Mouse (Mus musculus): Measurements from ENCODE around the gene St6galnac1. TPM values are rescaled to one million over a fixed set of nuclear protein-coding genes. Genes with fewer than 3 reads are reported as not detected.

The St6galnac1 gene
- polyA plus RNA-seq, 1 experiment from 2014 or later = not detected

DNA sequence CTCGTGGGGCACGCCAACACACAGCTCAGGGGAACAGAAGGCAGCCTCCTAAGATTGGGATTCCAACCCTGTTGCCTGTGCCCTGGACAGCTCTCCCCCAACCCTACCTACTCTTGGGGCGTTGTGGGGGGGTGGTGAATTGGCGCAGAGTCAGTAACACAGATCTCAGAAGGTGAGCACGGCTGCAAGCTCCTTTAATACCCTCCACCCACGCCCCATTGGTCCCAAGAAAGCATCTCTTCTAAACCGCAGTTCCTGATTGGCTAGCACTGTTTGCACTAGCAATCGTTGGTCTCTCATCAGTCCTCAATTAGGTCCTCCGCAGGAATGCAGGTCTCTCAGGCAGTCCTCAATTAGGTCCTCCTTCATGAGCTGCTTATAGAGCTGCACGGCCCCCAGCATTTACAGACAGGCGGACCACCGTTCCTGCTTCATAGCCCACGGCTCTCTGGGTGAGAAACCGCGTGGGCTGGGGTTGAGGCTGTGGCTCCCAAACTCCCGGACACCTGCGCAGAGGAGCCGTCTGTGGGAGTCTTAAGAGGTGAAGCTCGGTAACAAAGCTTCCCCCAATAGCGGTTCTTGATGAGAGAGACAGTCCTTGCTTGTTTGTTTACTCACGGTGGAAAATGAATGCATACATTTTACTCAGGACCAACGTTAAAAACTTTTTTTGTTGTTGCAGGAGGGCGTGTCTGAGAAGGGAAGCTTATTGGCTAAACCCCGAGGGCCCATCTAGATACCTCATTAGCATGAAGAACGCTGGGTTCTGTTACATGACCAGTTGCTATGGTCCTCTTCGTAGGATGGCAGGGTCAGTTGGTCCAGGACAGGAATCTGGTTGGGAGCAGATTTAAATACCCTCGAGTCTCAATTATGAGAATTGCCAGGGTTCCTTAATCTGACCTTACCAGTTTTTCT, 50.0 kb downstream of the St6galnac1 start:
- no peak overlapping the region for H3K9ac ChIP-seq (ENCODE audit: low read depth, low read length)
- no peak overlapping the region for H3K27ac ChIP-seq (ENCODE audit: low read depth, low read length)
- no peaks in the 10 kb centered on the region for H3K36me3 ChIP-seq (ENCODE audit: control insufficient read depth, insufficient read depth, low read length)
- ATAC-seq (replicated peaks; ENCODE audit: low FRiP score) = no peak
- H3K4me3 ChIP-seq (ENCODE audit: low read depth, low read length) = no peak overlapping the region
- H3K9me3 ChIP-seq (ENCODE audit: control insufficient read depth, low read length) = no peaks in the 10 kb centered on the region
- no peak for DNase-seq (ENCODE audit: low spot score)
- H3K27me3 ChIP-seq (replicated peaks; ENCODE audit: control insufficient read depth, insufficient read depth, low read length) = no peaks in the 10 kb centered on the region
- no peaks in the 10 kb centered on the region for H3K4me1 ChIP-seq (replicated peaks; ENCODE audit: control insufficient read depth, insufficient read depth, low read length)
- 37% methylated on average over 27 of the region's 27 CpGs for WGBS
- H3K4me2 ChIP-seq = no peak overlapping the region

GRCm38 (mm10) chr11:116723064-116723463, 52.2 kb downstream of the St6galnac1 start:
- DNase-seq (ENCODE audit: low spot score) (no peak), ATAC-seq (replicated peaks; ENCODE audit: low FRiP score) (no peak)
- H3K9me3 ChIP-seq (ENCODE audit: control insufficient read depth, low read length) = no peaks in the 10 kb centered on the region
- H3K4me2 ChIP-seq = no peak overlapping the region
- no peak overlapping the region for H3K4me3 ChIP-seq (ENCODE audit: low read depth, low read length)
- no peak overlapping the region for H3K9ac ChIP-seq (ENCODE audit: low read depth, low read length)
- 84% methylated on average over 5 of the region's 5 CpGs for WGBS
- H3K27me3 ChIP-seq (replicated peaks; ENCODE audit: control insufficient read depth, insufficient read depth, low read length) = no peaks in the 10 kb centered on the region
- no peaks in the 10 kb centered on the region for H3K4me1 ChIP-seq (replicated peaks; ENCODE audit: control insufficient read depth, insufficient read depth, low read length)
- no peaks in the 10 kb centered on the region for H3K36me3 ChIP-seq (ENCODE audit: control insufficient read depth, insufficient read depth, low read length)
- no peak overlapping the region for H3K27ac ChIP-seq (ENCODE audit: low read depth, low read length)

DNA sequence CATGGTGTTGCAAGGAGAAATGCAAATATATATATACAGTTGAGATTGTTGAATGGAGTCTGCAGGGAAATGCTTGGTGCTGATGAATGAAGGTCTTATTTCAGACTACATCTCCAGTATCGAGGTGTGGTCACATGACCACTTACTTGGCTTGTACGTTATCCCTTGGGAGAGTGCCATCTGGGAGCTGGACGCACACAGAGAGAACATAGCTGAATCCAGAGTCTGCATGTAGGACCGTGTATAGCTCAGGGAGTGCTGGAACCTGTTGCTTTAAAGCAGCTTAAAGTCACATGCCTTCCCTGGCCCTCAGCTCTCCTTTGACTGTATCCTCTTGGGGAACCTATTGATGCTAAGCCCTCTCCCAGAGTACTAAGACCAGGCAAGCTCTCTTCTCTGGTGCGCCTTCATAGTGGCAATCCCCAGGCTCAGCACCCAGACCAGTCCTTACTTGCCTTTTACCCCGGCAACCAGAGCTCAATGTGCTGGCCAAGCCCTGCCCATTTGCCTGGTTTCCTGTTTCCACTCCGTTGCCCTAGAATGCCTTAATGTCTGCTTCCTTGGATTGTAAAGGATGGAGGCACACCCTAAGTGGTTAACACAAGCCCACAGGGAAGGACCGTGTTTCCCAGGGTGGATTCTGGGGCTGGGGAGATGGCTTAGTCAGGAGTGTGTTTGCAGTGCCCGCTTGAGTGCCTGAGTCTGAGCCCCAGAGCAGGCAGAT, 53.6 kb downstream of the St6galnac1 start:
- 64% methylated on average over 9 of the region's 9 CpGs for WGBS
- Histone ChIP-seq H3K4me1 (replicated peaks; ENCODE audit: control insufficient read depth, insufficient read depth, low read length) (no peaks in the 10 kb centered on the region), H3K4me2 (no peak overlapping the region), H3K27me3 (replicated peaks; ENCODE audit: control insufficient read depth, insufficient read depth, low read length) (no peaks in the 10 kb centered on the region), H3K9me3 (ENCODE audit: control insufficient read depth, low read length) (no peaks in the 10 kb centered on the region), H3K36me3 (ENCODE audit: control insufficient read depth, insufficient read depth, low read length) (no peaks in the 10 kb centered on the region), H3K27ac (ENCODE audit: low read depth, low read length) (no peak overlapping the region), H3K9ac (ENCODE audit: low read depth, low read length) (no peak overlapping the region), H3K4me3 (ENCODE audit: low read depth, low read length) (no peak overlapping the region)
- DNase-seq (ENCODE audit: low spot score) (no peak), ATAC-seq (replicated peaks; ENCODE audit: low FRiP score) (no peak)

DNA sequence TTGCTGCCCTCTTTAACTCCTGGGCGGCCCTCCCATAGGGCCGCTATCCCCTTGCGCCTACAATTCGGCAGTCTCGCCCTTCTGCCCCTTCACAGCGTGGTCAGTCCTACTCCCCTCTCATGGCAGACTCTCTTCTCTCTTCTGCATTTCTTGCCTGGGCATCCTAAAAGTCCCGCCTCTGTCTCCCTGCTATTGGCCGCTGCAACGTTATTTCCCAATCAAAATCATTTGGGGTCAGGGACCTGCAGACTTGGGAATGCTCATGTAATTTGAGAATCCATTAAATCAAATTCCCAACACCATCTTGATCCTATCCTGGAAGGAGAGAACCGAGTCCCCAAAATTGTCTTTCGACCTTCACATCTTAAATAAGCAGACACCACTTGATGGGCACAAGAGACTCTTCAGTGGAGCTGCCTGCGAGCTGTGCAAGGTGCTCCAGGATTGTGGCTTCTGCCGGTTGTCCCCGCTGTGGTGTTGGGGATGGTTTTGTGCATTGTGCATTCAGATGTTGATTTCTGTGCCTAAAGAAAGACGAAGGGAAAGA, 54.9 kb downstream of the St6galnac1 start:
- no peak overlapping the region for H3K27ac ChIP-seq (ENCODE audit: low read depth, low read length)
- DNase-seq (ENCODE audit: low spot score) (no peak), ATAC-seq (replicated peaks; ENCODE audit: low FRiP score) (no peak)
- H3K4me3 ChIP-seq (ENCODE audit: low read depth, low read length) = no peak overlapping the region
- no peaks in the 10 kb centered on the region for H3K27me3 ChIP-seq (replicated peaks; ENCODE audit: control insufficient read depth, insufficient read depth, low read length)
- H3K36me3 ChIP-seq (ENCODE audit: control insufficient read depth, insufficient read depth, low read length) = no peaks in the 10 kb centered on the region
- no peaks in the 10 kb centered on the region for H3K4me1 ChIP-seq (replicated peaks; ENCODE audit: control insufficient read depth, insufficient read depth, low read length)
- H3K9ac ChIP-seq (ENCODE audit: low read depth, low read length) = no peak overlapping the region
- 80% methylated on average over 15 of the region's 15 CpGs for WGBS
- no peak overlapping the region for H3K4me2 ChIP-seq
- H3K9me3 ChIP-seq (ENCODE audit: control insufficient read depth, low read length) = no peaks in the 10 kb centered on the region

Other genes starting within 250 kb of the St6galnac1 start
- 39.0 and 44.1 TPM in 2 replicates for gene Sphk1, start 244.6 kb downstream of the St6galnac1 start, polyA plus RNA-seq (2014; fragmentation: Nextera tagmentation; extraction: Ambion mirVana)
- gene Ube2o, start 194.1 kb downstream of the St6galnac1 start, polyA plus RNA-seq (2014; fragmentation: Nextera tagmentation; extraction: Ambion mirVana) = 13.5 and 13.9 TPM in 2 replicates
- not detected in 2 replicates for gene Aanat, start 189.1 kb downstream of the St6galnac1 start, polyA plus RNA-seq (2014; fragmentation: Nextera tagmentation; extraction: Ambion mirVana)
- 9.9 and 10.6 TPM in 2 replicates for gene Rhbdf2, start 148.5 kb downstream of the St6galnac1 start, polyA plus RNA-seq (2014; fragmentation: Nextera tagmentation; extraction: Ambion mirVana)
- 0.62 and 0.74 TPM in 2 replicates for gene Prcd, start 122.0 kb downstream of the St6galnac1 start, polyA plus RNA-seq (2014; fragmentation: Nextera tagmentation; extraction: Ambion mirVana)
- gene Cygb, start 121.2 kb downstream of the St6galnac1 start, polyA plus RNA-seq (2014; fragmentation: Nextera tagmentation; extraction: Ambion mirVana) = 2.0 and 2.5 TPM in 2 replicates
- gene Mxra7, start 52.5 kb upstream of the St6galnac1 start, polyA plus RNA-seq (2014; fragmentation: Nextera tagmentation; extraction: Ambion mirVana) = 8.4 and 9.3 TPM in 2 replicates
- gene Mettl23, start 67.8 kb upstream of the St6galnac1 start, polyA plus RNA-seq (2014; fragmentation: Nextera tagmentation; extraction: Ambion mirVana) = 65.1 and 73.9 TPM in 2 replicates
- 93.1 and 102 TPM in 2 replicates for gene Jmjd6, start 67.9 kb upstream of the St6galnac1 start, polyA plus RNA-seq (2014; fragmentation: Nextera tagmentation; extraction: Ambion mirVana)
- 21.4 and 23.9 TPM in 2 replicates for gene Mfsd11, start 76.9 kb upstream of the St6galnac1 start, polyA plus RNA-seq (2014; fragmentation: Nextera tagmentation; extraction: Ambion mirVana)
- 931 and 939 TPM in 2 replicates for gene Srsf2, start 77.6 kb upstream of the St6galnac1 start, polyA plus RNA-seq (2014; fragmentation: Nextera tagmentation; extraction: Ambion mirVana)
- 0.27 and 0.39 TPM in 2 replicates for gene Mgat5b, start 143.4 kb upstream of the St6galnac1 start, polyA plus RNA-seq (2014; fragmentation: Nextera tagmentation; extraction: Ambion mirVana)

Data from liver, embryonic 11.5 days (tissue).